In the genomic region with DNA sequence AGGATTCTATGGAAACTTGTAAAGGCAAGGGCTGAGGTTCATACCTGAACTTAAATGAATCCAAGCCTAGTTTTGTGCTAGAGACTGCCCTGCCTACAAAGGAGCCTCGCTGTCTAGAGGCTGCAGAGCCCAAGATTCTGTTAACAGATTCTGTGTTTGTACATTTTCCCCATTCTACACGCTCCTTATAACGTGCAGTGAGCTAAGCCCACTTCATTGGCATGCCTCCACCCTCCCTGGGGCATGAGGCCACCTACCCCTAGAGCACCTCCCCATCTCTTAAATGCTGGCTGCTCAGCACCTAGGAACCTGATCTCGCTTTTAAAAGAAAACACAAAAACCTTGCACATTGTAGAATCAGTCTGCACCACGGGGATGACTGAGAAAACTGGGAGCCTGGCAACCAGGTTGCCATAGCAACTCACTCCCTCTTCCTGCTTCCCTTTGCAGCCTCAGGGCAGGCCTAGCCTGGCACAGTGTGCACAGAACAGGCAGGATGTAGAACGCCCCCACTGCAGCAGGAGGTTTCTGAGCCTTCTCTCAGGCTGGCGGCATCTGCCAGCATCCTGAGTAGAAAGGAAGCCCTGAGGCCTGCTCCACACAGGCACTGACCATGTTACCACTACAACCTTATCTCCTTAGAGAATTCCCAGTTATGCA, we compare ENCODE assay signal across 8 mouse cellular contexts.
DNase-seq lines count a peak whose midpoint lies in the region; ATAC-seq lines count a peak whose summit lies in the region.

No protein-coding gene starts in this region.

- peak overlapping the region; percentile 47 for H3K9ac ChIP-seq in hindbrain, embryonic 12.5 days
- no peak overlapping the region for H3K9ac ChIP-seq in limb, embryonic 11.5 days (ENCODE audit: low read length)

- H3K4me3 ChIP-seq in hindbrain, embryonic 12.5 days, result no peak overlapping the region
- no peak overlapping the region for H3K4me3 ChIP-seq in limb, embryonic 11.5 days (ENCODE audit: low read depth, low read length)

- peak overlapping the region; percentile 37 for H3K4me2 ChIP-seq in hindbrain, embryonic 12.5 days (replicated peaks)
- no peak overlapping the region for H3K4me2 ChIP-seq in limb, embryonic 11.5 days (ENCODE audit: low read depth, severe bottlenecking)

- H3K9me3 ChIP-seq in hindbrain, embryonic 12.5 days (replicated peaks), result no peaks in the 10 kb centered on the region
- H3K9me3 ChIP-seq in limb, embryonic 11.5 days (ENCODE audit: control insufficient read depth, low read length), result no peaks in the 10 kb centered on the region

- 0 out of 2 replicates have a peak, but pooled peaks cover 3% of the 10 kb centered on the region for H3K36me3 ChIP-seq in hindbrain, embryonic 12.5 days
- H3K36me3 ChIP-seq in limb, embryonic 11.5 days (ENCODE audit: control insufficient read depth, insufficient read depth, low read length), result no peaks in the 10 kb centered on the region

- peak overlapping the region; percentile 93 for H3K27ac ChIP-seq in hindbrain, embryonic 12.5 days
- H3K27ac ChIP-seq in limb, embryonic 11.5 days (replicated peaks; ENCODE audit: low read depth, low read length), result no peak overlapping the region

- ATAC-seq in hindbrain, embryonic 12.5 days (ENCODE audit: low FRiP score), result peak; percentile 97
- peak; percentile 68; the same call in 1 of the 2 replicates for ATAC-seq in limb, embryonic 11.5 days (ENCODE audit: insufficient number of reproducible peaks, low FRiP score, low TSS enrichment, low read depth)
- no peak for ATAC-seq in monocyte, adult 5-6 weeks (replicated peaks; ENCODE audit: insufficient number of reproducible peaks, low FRiP score, low TSS enrichment, poor library complexity, severe bottlenecking)

- WGBS in hindbrain, embryonic 12.5 days, result 14% methylated on average over 7 of the region's 7 CpGs
- WGBS in limb, embryonic 11.5 days, result 49% methylated on average over 7 of the region's 7 CpGs

- peak; percentile 95 for DNase-seq in brain, embryonic 18.5 days (ENCODE audit: low read depth, low spot score)
- DNase-seq in embryo, embryonic 10.5 days (ENCODE audit: low spot score), result peak; percentile 78
- peak; percentile 59 for DNase-seq in limb, embryonic 11.5 days (ENCODE audit: low spot score)
- peak; percentile 87 for DNase-seq in right cerebral cortex, postnatal 14 days
- no peak for DNase-seq in lung, adult 18-20 months
- DNase-seq in urinary bladder, adult 2 months (ENCODE audit: low spot score), result no peak

- H3K27me3 ChIP-seq in hindbrain, embryonic 12.5 days, result no peaks in the 10 kb centered on the region
- no peaks in the 10 kb centered on the region for H3K27me3 ChIP-seq in limb, embryonic 11.5 days (ENCODE audit: control insufficient read depth, insufficient read depth, low read length)

- peaks cover 26% of the 10 kb centered on the region for H3K4me1 ChIP-seq in hindbrain, embryonic 12.5 days
- H3K4me1 ChIP-seq in limb, embryonic 11.5 days (ENCODE audit: control insufficient read depth, insufficient read depth, low read length), result 0 out of 2 replicates have a peak, but pooled peaks cover 5% of the 10 kb centered on the region

Comparison
In these comparisons a context has a peak if more than half of its experiments do, and no peak if none do; other contexts are left out.
1. DNase-seq: peak in brain, embryonic 18.5 days (single experiment), embryo, embryonic 10.5 days (single experiment), limb, embryonic 11.5 days (single experiment) and right cerebral cortex, postnatal 14 days (single experiment); none in lung, adult 18-20 months (0 of 2) and urinary bladder, adult 2 months (single experiment).